Mouse (Mus musculus) hindbrain, embryonic 11.5 days (tissue): Measurements from ENCODE around the gene Trim7. TPM values are rescaled to one million over a fixed set of nuclear protein-coding genes. Genes with fewer than 3 reads are reported as not detected.

ENCODE experiments used
- ATAC-seq: fragments of 200-750 bp; cut with Nextera tagmentation; 2 replicates; pipeline ENCODE4 v1.8.0; 2017; ENCODE audit warnings: mild to moderate bottlenecking, moderate TSS enrichment, moderate library complexity; ENCODE audit not compliant: low FRiP score
- DNase-seq: peaks from one replicate; pipeline ENCODE4 v3.0.0-alpha.2; 2015; ENCODE audit warnings: low spot score
- H3K27ac ChIP-seq: fragments of 300-500 bp; sonication (generic); 2 replicates; pipeline ENCODE4 v1.5.1; 2014; ENCODE audit warnings: mild to moderate bottlenecking, low read depth, low read length
- H3K27me3 ChIP-seq: fragments of 300-500 bp; sonication (generic); 2 replicates; pipeline ENCODE4 v1.6.1; 2014; ENCODE audit warnings: mild to moderate bottlenecking, low read length, moderate library complexity, mixed read lengths; ENCODE audit not compliant: control insufficient read depth, insufficient read depth
- H3K36me3 ChIP-seq: fragments of 300-500 bp; sonication (generic); 2 replicates; pipeline ENCODE4 v1.6.1; 2014; ENCODE audit warnings: mild to moderate bottlenecking, low read length, moderate library complexity, mixed read lengths; ENCODE audit not compliant: control insufficient read depth, insufficient read depth
- H3K4me1 ChIP-seq: fragments of 300-500 bp; sonication (generic); replicated peaks from 2 replicates; pipeline ENCODE4 v1.6.1; 2014; ENCODE audit warnings: low read length, mixed read lengths; ENCODE audit not compliant: control insufficient read depth, insufficient read depth
- H3K4me2 ChIP-seq: fragments of 300-500 bp; sonication (generic); replicated peaks from 2 replicates; pipeline ENCODE4 v1.6.1; 2014; ENCODE audit warnings: mild to moderate bottlenecking, low read depth, low read length
- H3K4me3 ChIP-seq: fragments of 300-500 bp; sonication (generic); 2 replicates; pipeline ENCODE4 v1.5.1; 2014; ENCODE audit warnings: low read depth, low read length
- H3K9ac ChIP-seq: fragments of 300-500 bp; sonication (generic); 2 replicates; pipeline ENCODE4 v1.6.1; 2014; ENCODE audit warnings: low read depth, low read length
- H3K9me3 ChIP-seq: fragments of 300-500 bp; sonication (generic); 2 replicates; pipeline ENCODE4 v1.6.1; 2016; ENCODE audit warnings: low read length; ENCODE audit not compliant: control insufficient read depth
- WGBS: fragments of 180-500 bp; shearing (Covaris S2); extraction: QIAGEN DNeasy Blood & Tissue Kit; methylation state at CpG from one replicate; pipeline ENCODE4 v1.1.7; 2014; 5-methylcytosine and 5-hydroxymethylcytosine counted together
- polyA plus RNA-seq: library from polyadenylated mRNA; unstranded; fragments of >200 nt; fragmentation: Nextera tagmentation; extraction: Ambion mirVana; gene quantifications from 2 replicates; pipeline ENCODE4 v1.2.1, GENCODE M21; 2014

Trim7 gene
- polyA plus RNA-seq, 1 experiment from 2014 or later, result 0.56 TPM

- no peaks in the 10 kb centered on the region for H3K27me3 ChIP-seq
- no peak overlapping the region for H3K9ac ChIP-seq
- H3K9me3 ChIP-seq, result no peaks in the 10 kb centered on the region
- H3K36me3 ChIP-seq, result peaks cover 24% of the 10 kb centered on the region
- no peak overlapping the region for H3K27ac ChIP-seq
- no peaks in the 10 kb centered on the region for H3K4me1 ChIP-seq
- ATAC-seq, result no peak
- H3K4me2 ChIP-seq, result no peak overlapping the region
- no peak overlapping the region for H3K4me3 ChIP-seq
- no peak for DNase-seq
These were observed 17.7 kb upstream of the Trim7 start for GRCm38 (mm10) chr11:48808304-48808646.

- Histone ChIP-seq H3K27me3 (no peaks in the 10 kb centered on the region), H3K36me3 (peaks cover 20% of the 10 kb centered on the region), H3K27ac (no peak overlapping the region), H3K4me2 (no peak overlapping the region), H3K9me3 (no peaks in the 10 kb centered on the region), H3K9ac (no peak overlapping the region), H3K4me1 (no peaks in the 10 kb centered on the region), H3K4me3 (no peak overlapping the region)
- no peak for ATAC-seq
- DNase-seq, result no peak
- WGBS, result 70% methylated on average over 16 of the region's 16 CpGs
These were observed 17.1 kb upstream of the Trim7 start for GRCm38 (mm10) chr11:48808737-48809433.

- Histone ChIP-seq H3K36me3 (peaks cover 15% of the 10 kb centered on the region; the same call in 1 of the 2 replicates), H3K4me1 (no peaks in the 10 kb centered on the region), H3K9me3 (no peaks in the 10 kb centered on the region), H3K4me3 (no peak overlapping the region), H3K9ac (no peak overlapping the region), H3K4me2 (no peak overlapping the region), H3K27me3 (no peaks in the 10 kb centered on the region), H3K27ac (no peak overlapping the region)
- whole genome bisulfite sequencing, result 70% methylated on average over 4 of the region's 4 CpGs
- DNase-seq, result no peak
- ATAC-seq, result no peak
These were observed 16.5 kb upstream of the Trim7 start for GRCm38 (mm10) chr11:48809434-48809830.

- ATAC-seq, result no peak
- H3K36me3 ChIP-seq, result peaks cover 15% of the 10 kb centered on the region; the same call in 1 of the 2 replicates
- no peak overlapping the region for H3K4me3 ChIP-seq
- H3K4me2 ChIP-seq, result no peak overlapping the region
- no peaks in the 10 kb centered on the region for H3K27me3 ChIP-seq
- WGBS, result 94% methylated on average over 2 of the region's 2 CpGs
- no peak overlapping the region for H3K9ac ChIP-seq
- no peaks in the 10 kb centered on the region for H3K9me3 ChIP-seq
- H3K4me1 ChIP-seq, result no peaks in the 10 kb centered on the region
- DNase-seq, result no peak
- H3K27ac ChIP-seq, result no peak overlapping the region
These were observed 15.8 kb upstream of the Trim7 start for GRCm38 (mm10) chr11:48810142-48810541.

- no peaks in the 10 kb centered on the region for H3K4me1 ChIP-seq
- ATAC-seq, result no peak
- no peak for DNase-seq
- no peak overlapping the region for H3K4me3 ChIP-seq
- H3K4me2 ChIP-seq, result no peak overlapping the region
- no peaks in the 10 kb centered on the region for H3K27me3 ChIP-seq
- H3K9me3 ChIP-seq, result no peaks in the 10 kb centered on the region
- peaks cover 7% of the 10 kb centered on the region; the same call in 1 of the 2 replicates for H3K36me3 ChIP-seq
- H3K27ac ChIP-seq, result no peak overlapping the region
- no peak overlapping the region for H3K9ac ChIP-seq
These were observed 12.2 kb upstream of the Trim7 start for GRCm38 (mm10) chr11:48813782-48814181.

- no peaks in the 10 kb centered on the region for H3K9me3 ChIP-seq
- ATAC-seq, result no peak
- H3K4me2 ChIP-seq, result peak overlapping the region; percentile 52
- WGBS, result 75% methylated on average over 16 of the region's 16 CpGs
- H3K27ac ChIP-seq, result no peak overlapping the region
- no peaks in the 10 kb centered on the region for H3K4me1 ChIP-seq
- DNase-seq, result no peak
- H3K27me3 ChIP-seq, result no peaks in the 10 kb centered on the region
- H3K4me3 ChIP-seq, result peak overlapping the region; percentile 81
- H3K36me3 ChIP-seq, result peaks cover 7% of the 10 kb centered on the region; the same call in 1 of the 2 replicates
- H3K9ac ChIP-seq, result peak overlapping the region; percentile 64; the same call in 1 of the 2 replicates
These were observed 10.1 kb upstream of the Trim7 start for GRCm38 (mm10) chr11:48815851-48816250.

GRCm38 (mm10) chr11:48816281-48816781 is 9.6 kb upstream of the Trim7 start:
- H3K9ac ChIP-seq, result peak overlapping the region; percentile 64
- peak overlapping the region; percentile 89; the same call in 1 of the 2 replicates for H3K27ac ChIP-seq
- DNase-seq (peak; percentile 75), ATAC-seq (peak; percentile 77)
- peaks cover 7% of the 10 kb centered on the region; the same call in 1 of the 2 replicates for H3K36me3 ChIP-seq
- H3K4me3 ChIP-seq, result peak overlapping the region; percentile 81
- no peaks in the 10 kb centered on the region for H3K9me3 ChIP-seq
- H3K4me1 ChIP-seq, result no peaks in the 10 kb centered on the region
- H3K27me3 ChIP-seq, result no peaks in the 10 kb centered on the region
- 4% methylated on average over 19 of the region's 23 CpGs for WGBS
- peak overlapping the region; percentile 52 for H3K4me2 ChIP-seq

GRCm38 (mm10) chr11:48816800-48817665 is 8.9 kb upstream of the Trim7 start, which contains the start of gene Trim41:
Gene Trim41 (minus strand): TSS chr11:48817353.
- H3K4me1 ChIP-seq, result no peaks in the 10 kb centered on the region
- no peaks in the 10 kb centered on the region for H3K9me3 ChIP-seq
- DNase-seq (peak; percentile 97), ATAC-seq (peak; percentile 98)
- peak within 1 kb of the TSS; percentile 77 for H3K9ac ChIP-seq
- under 1% methylated on average over 66 of the region's 77 CpGs for WGBS
- H3K27ac ChIP-seq, result peak within 1 kb of the TSS; percentile 89
- H3K4me2 ChIP-seq, result peak within 1 kb of the TSS; percentile 74
- peaks cover 4% of the 10 kb centered on the region; the same call in 1 of the 2 replicates for H3K36me3 ChIP-seq
- no peaks in the 10 kb centered on the region for H3K27me3 ChIP-seq
- H3K4me3 ChIP-seq, result peak within 1 kb of the TSS; percentile 81
